Mouse (Mus musculus): ENCODE results near the gene Pdia4.
"Not testable (repeated sequence)": the region's sequence is repeated elsewhere in the genome, so short reads cannot be mapped to it uniquely, and the experiment has no call there.

Gene Pdia4

GRCm38 (mm10) chr6:47810181-47810580, 3.0 kb downstream of the Pdia4 start:
- DNase-seq = no peak

GRCm38 (mm10) chr6:47809053-47809452, 4.2 kb downstream of the Pdia4 start:
- no peak for DNase-seq

DNA sequence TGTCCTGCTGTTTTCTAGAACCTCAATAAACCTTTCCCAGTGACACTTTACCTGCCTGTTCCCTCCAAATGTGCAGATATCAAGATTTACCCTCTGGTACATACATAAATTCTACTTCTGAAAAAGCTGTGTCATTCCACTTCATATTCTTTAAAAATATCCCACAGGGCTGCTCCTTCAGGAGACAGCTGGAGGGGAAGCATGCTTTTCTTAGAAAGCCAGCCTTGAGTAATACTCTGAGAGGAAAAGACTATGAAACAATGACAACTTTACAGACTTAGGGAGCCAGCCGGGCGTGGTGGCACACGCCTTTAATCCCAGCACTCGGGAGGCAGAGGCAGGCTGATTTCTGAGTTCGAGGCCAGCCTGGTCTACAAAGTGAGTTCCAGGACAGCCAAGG, 4.7 kb downstream of the Pdia4 start:
- no peak for DNase-seq

GRCm38 (mm10) chr6:47807419-47807818, 5.8 kb downstream of the Pdia4 start:
- no peak for DNase-seq

- no peak for DNase-seq
These were observed 7.7 kb downstream of the Pdia4 start for GRCm38 (mm10) chr6:47805520-47805919.

DNA sequence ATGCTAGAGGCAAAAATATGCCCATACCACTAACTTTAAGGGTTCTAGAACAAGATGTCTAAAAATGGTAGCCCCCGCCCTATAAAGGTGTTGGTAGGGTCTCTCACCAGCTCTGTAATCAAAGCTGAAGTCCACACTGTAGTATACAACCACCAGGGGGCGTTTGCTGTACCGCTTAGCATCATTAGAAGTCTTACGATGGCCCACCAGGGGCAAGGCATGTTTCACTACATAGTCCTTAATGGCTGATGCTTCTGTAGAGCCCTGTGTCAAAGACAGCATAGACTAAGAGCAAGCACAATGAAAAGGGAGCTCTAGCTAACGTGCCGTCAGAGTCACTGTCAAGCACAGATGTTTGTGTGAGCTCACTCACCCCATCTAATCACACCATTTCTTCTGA, 14.2 kb downstream of the Pdia4 start:
- DNase-seq = peak; percentile 82 to 89

- DNase-seq = peak; percentile 66 to 67
These were observed 19.0 kb downstream of the Pdia4 start for GRCm38 (mm10) chr6:47794106-47794830.

DNA sequence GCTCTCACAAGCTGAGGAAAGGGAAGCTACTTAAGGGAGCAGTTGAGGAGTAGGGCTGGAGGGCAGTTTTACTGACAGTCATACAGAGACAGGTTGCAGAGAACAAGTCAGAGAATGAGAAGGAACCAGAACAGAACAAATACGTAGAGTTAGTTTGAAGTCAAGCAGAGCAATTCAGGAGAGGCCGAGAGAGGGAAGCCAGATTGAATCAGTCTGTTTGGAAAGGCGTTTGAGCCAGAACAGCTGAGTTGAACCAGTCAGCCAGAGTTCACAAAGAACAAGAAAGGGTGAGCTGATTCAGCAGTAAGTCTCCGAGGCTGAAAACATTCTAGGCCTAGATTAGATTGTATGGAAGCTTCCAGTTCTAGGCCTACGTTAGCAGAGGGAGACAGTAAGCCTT, 19.9 kb downstream of the Pdia4 start:
- no peak for DNase-seq

- no peak for DNase-seq
These were observed 20.7 kb downstream of the Pdia4 start for GRCm38 (mm10) chr6:47792533-47792932.

DNA sequence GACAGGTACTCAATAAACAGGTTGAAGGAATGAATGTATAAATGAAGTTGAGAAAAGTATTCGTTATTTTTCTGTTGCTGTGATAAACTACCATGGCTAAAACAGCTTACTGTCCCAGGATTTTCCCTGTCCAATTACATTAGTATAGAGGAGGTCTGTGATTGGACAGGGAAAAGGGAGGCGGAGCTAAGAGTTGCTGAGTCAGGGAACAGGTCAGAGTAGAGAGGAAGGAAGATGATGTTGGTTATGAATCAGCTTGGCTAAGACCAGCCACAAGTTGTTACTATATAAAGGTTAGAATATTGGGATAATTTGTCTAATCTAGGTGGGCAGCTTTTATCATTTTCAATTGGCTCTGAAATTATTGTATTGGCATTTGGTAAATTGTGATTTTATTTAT, 22.5 kb downstream of the Pdia4 start:
- peak; percentile 52 to 53 for DNase-seq

- peak in 1 of 2 experiments; percentile 30 for DNase-seq
These were observed 24.4 kb downstream of the Pdia4 start for GRCm38 (mm10) chr6:47788821-47789220.

DNA sequence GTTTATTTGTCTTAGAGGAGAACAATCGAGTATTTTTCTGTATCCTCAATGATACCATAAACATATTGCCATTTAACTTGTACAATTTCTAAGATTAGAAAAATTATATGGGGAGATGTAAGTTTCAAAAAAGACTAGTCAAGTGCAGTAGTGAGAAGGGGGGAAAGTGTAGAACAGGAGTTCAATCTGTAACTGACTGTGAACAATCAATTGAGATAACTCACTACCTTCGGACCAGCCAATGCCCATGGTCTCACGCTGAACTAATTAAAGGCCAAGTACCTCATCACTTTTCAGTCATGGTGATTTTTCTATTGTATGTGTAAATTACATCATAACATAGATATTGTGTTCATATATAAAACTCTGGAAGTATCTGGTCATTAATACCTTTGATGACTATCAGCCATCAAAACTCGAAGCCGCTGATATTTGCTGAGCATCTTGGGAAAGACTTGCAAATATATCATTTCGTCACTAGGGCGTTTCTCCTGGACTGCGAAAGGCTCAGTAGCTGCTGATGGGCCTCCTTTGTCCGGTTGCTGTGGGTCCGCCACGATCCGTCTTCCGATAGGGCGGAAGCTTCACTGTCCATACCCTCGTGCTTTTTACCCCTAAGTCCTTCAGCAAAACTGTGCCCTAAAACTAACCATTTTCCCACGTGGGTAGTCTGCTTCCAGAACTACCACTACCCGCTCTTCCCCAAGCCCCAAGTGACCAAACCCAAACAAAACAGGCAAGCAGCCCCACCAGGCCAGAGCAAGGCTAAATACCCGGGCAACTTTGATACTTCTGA, 25.1 kb downstream of the Pdia4 start:
- peak; percentile 85 to 88 for DNase-seq

- no peak for DNase-seq
These were observed 28.4 kb downstream of the Pdia4 start for GRCm38 (mm10) chr6:47784707-47785412.

- DNase-seq = peak; percentile 46 to 79
These were observed 31.9 kb downstream of the Pdia4 start for GRCm38 (mm10) chr6:47781091-47781968.

DNA sequence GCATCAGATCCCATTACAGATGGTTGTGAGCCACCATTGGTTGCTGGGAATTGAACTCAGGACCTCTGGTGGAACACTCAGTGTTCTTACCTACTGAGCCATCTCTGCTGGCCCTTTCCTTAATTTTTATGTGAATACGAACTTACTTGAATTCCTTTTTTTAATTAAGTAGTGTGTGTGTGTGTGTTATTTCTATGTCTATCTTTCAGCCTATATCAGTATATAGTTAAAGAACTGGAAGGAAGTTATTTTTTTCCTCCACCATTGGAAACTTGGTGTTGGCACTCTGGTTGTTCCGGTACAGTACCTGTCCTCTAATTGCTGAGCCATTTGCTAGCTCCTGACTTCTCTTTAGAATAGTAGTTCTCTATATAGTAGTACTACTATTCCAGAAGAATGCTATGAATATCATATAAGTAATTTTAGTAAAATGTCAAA, 32.6 kb downstream of the Pdia4 start:
- DNase-seq = no peak

DNA sequence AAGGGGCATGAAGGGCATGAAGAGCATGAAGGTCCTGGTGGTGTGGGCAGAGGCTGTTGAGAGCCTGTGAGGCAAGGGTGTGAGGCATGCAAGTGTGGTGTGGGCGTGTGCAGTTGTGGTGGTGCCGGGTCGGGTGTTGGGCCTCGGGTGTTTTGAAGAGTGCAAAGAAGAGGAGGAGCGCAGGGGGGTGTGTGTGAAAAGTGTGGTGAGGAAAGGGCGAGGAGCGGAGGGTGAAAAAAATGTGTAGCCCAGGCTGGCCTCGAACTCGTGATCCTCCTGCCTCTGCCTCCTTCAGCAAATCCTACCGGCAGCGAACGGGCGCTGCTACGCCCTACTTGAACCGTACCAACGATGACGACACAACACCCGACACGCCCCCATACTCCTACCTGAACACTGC, 41.5 kb downstream of the Pdia4 start:
- DNase-seq = peak in 1 of 2 experiments; percentile 29

- DNase-seq = not testable (repeated sequence)
These were observed 42.1 kb downstream of the Pdia4 start for GRCm38 (mm10) chr6:47771113-47771512.

DNA sequence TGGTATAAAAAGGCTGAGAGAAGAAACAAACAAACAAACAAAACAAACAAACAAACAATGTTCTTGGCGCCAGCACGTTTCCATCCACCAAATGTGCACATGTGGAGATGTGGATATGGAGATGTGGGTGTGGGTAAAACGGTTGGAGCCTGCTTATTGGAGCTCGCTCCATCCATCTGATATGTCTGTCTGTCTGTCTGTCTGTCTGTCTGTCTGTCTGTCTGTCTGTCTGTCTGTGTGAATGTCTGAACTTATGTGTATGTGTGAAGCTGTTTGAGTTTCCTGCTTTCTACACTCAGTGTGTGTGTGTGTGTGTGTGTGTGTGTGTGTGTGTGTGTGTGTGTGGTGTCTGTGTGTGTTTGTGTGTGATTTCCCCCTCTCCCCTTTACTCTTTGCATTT, 43.4 kb downstream of the Pdia4 start:
- not testable (repeated sequence) for DNase-seq

GRCm38 (mm10) chr6:47768520-47768919, 44.7 kb downstream of the Pdia4 start:
- not testable (repeated sequence) for DNase-seq

DNA sequence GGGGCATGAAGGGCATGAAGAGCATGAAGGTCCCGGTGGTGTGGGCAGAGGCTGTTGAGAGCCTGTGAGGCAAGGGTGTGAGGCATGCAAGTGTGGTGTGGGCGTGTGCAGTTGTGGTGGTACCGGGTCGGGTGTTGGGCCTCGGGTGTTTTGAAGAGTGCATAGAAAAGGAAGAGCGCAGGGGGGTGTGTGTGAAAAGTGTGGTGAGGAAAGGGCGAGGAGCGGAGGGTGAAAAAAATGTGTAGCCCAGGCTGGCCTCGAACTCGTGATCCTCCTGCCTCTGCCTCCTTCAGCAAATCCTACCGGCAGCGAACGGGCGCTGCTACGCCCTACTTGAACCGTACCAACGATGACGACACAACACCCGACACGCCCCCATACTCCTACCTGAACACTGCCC, 45.9 kb downstream of the Pdia4 start:
- not testable (repeated sequence) for DNase-seq

GRCm38 (mm10) chr6:47762686-47763085, 50.5 kb downstream of the Pdia4 start:
- not testable (repeated sequence) for DNase-seq

DNA sequence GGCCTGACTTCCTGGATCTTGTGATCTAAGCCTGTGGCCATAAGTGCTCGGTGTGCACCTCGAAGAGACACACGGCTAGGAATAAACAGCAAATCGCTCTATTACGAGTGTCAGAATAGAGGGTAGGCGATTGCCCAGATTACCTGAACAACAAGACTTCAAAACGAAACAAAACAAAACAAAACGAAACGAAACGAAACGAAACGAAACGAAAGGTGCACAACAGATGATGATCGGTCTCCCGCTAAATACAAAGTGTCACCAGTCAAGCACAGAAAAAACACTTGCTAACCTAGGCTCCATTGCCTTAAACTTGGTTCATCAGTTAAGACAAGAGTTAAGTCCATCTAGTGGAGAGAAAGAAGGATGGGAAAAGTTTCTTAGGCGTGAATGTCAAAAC, 53.8 kb downstream of the Pdia4 start:
- not testable (repeated sequence) for DNase-seq

Data from cerebellum, postnatal 10 days (tissue).